Mouse (Mus musculus) kidney, embryonic 15.5 days (tissue): ENCODE data around the gene Ccl7. TPM values are rescaled to one million over a fixed set of nuclear protein-coding genes. Genes with fewer than 3 reads are reported as not detected.
A peak's percentile ranks its signal among the peaks of the same experiment; 100 is the strongest.

Source experiments
- ATAC-seq: fragments of 200-750 bp; cut with Nextera tagmentation; replicated peaks from 2 replicates; pipeline ENCODE4 v1.8.0; 2017; ENCODE audit warnings: moderate TSS enrichment; ENCODE audit not compliant: low FRiP score
- H3K27ac ChIP-seq: fragments of 300-500 bp; sonication (generic); 2 replicates; pipeline ENCODE4 v1.5.1; 2015; ENCODE audit warnings: mild to moderate bottlenecking, inconsistent platforms
- H3K27me3 ChIP-seq: fragments of 300-500 bp; sonication (generic); 2 replicates; pipeline ENCODE4 v1.6.1; 2015; ENCODE audit warnings: inconsistent platforms
- H3K36me3 ChIP-seq: fragments of 300-500 bp; sonication (generic); 2 replicates; pipeline ENCODE4 v1.6.1; 2015; ENCODE audit warnings: inconsistent platforms
- H3K4me1 ChIP-seq: fragments of 300-500 bp; sonication (generic); 2 replicates; pipeline ENCODE4 v1.6.1; 2015; ENCODE audit warnings: inconsistent platforms
- H3K4me2 ChIP-seq: fragments of 300-500 bp; sonication (generic); 2 replicates; pipeline ENCODE4 v1.6.1; 2015; ENCODE audit warnings: moderate library complexity, mild to moderate bottlenecking, inconsistent platforms
- H3K4me3 ChIP-seq: fragments of 300-500 bp; sonication (generic); replicated peaks from 2 replicates; pipeline ENCODE4 v1.5.1; 2015; ENCODE audit warnings: mild to moderate bottlenecking, inconsistent platforms
- H3K9ac ChIP-seq: fragments of 300-500 bp; sonication (generic); 2 replicates; pipeline ENCODE4 v1.6.1; 2015; ENCODE audit warnings: mild to moderate bottlenecking, inconsistent platforms
- H3K9me3 ChIP-seq: fragments of 300-500 bp; sonication (generic); replicated peaks from 2 replicates; pipeline ENCODE4 v1.6.1; 2016; ENCODE audit warnings: inconsistent platforms
- WGBS: fragments of 180-500 bp; shearing (Covaris S2); methylation state at CpG from one replicate; pipeline ENCODE4 v1.1.7; 2015; ENCODE audit warnings: mixed read lengths; 5-methylcytosine and 5-hydroxymethylcytosine counted together
- polyA plus RNA-seq: library from polyadenylated mRNA; unstranded; fragments of >200 nt; fragmentation: Nextera tagmentation; extraction: Ambion mirVana; gene quantifications from 2 replicates; pipeline ENCODE4 v1.2.1, GENCODE M21; 2015

Gene Ccl7
- polyA plus RNA-seq, result 0.93 TPM in 2 replicates

DNA sequence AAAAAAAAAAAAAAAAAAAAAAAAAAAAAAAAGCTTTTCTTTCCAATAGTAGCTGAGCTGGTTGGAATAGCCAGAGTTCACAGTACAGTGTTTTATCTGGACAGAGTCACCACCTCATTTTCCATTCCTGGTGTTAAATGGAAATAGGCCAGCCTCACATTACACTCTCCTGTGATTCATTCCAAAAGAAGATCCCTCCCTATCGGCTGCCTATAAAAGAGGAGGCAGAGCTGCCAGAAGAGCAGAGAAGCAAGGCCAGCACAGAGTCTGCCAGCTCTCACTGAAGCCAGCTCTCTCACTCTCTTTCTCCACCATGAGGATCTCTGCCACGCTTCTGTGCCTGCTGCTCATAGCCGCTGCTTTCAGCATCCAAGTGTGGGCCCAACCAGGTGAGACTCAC, at the start of gene Ccl7:
Ccl7 (plus strand) TSS at position 242 of the 400 bp plus-strand sequence.
- Histone ChIP-seq H3K27me3 (no peaks in the 10 kb centered on the region), H3K4me3 (no peak within 1 kb of the TSS), H3K9ac (no peak within 1 kb of the TSS), H3K36me3 (no peaks in the 10 kb centered on the region), H3K27ac (peak within 1 kb of the TSS; percentile 56), H3K9me3 (no peaks in the 10 kb centered on the region), H3K4me2 (no peak within 1 kb of the TSS), H3K4me1 (no peaks in the 10 kb centered on the region)
- ATAC-seq, result no peak
- WGBS, result 73% methylated on average over 3 of the region's 3 CpGs

DNA sequence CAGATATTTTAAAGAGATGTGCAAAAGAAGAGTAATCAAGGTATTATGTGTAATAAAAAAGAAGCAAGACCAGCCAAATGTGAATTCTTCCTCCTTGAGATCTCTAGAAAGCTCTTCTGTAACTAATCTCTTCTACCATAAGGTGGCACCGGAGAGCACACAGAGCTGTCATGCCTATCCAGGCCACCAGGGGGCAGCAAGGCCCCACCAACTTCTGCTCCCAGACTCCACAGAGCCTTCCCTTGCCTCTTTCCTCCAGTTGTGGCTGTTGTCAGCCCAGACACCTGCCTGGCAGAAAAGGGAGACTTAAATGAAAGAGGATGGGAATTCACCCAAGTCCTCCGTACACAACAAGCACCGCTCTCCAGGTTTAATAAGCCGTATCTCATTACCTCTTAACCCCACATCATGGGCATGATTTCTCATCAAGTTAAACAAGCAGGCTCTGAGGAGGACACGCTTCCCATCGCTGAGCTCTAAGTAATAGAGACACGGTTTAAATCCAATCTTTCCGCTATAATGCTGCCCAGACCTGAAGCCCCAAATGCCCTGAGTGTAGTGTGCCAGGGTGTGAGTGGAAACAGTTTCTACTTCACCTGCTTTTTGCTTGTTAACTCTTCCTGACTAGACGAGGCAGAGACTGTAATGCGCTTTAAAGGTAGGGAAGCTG, 49.2 kb upstream of the Ccl7 start:
- Histone ChIP-seq H3K27ac (no peak overlapping the region), H3K36me3 (no peaks in the 10 kb centered on the region), H3K4me1 (no peaks in the 10 kb centered on the region), H3K9me3 (no peaks in the 10 kb centered on the region), H3K4me2 (no peak overlapping the region), H3K9ac (no peak overlapping the region), H3K27me3 (no peaks in the 10 kb centered on the region), H3K4me3 (no peak overlapping the region)
- 68% methylated on average over 10 of the region's 10 CpGs for WGBS
- ATAC-seq, result no peak

GRCm38 (mm10) chr11:81997085-81997484, 48.4 kb upstream of the Ccl7 start:
- Histone ChIP-seq H3K4me2 (no peak overlapping the region), H3K9ac (no peak overlapping the region), H3K36me3 (no peaks in the 10 kb centered on the region), H3K27ac (no peak overlapping the region), H3K4me1 (no peaks in the 10 kb centered on the region), H3K4me3 (no peak overlapping the region), H3K27me3 (no peaks in the 10 kb centered on the region), H3K9me3 (no peaks in the 10 kb centered on the region)
- no peak for ATAC-seq
- whole genome bisulfite sequencing, result 86% methylated on average over 5 of the region's 5 CpGs

DNA sequence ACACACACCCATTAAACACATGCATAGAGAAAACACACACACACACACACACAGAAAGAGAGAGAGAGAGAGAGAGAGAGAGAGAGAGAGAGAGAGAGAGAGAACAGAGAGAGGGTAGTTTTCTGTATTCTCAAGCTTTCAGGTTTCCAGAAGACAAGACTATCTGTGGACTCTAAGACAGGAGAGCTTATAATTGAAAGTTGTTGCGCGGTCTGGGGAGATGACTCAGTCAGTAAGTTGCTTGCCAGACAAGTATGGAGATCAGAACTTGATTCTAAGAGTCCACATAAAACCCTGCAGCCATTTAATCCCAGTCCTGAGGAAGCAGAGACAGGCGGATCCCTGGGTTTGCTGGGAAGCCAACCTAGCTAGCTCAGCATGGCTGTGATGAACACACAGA, 46.9 kb upstream of the Ccl7 start:
- Histone ChIP-seq H3K9ac (no peak overlapping the region), H3K4me2 (no peak overlapping the region), H3K9me3 (no peaks in the 10 kb centered on the region), H3K27ac (no peak overlapping the region), H3K4me1 (no peaks in the 10 kb centered on the region), H3K27me3 (no peaks in the 10 kb centered on the region), H3K4me3 (no peak overlapping the region), H3K36me3 (no peaks in the 10 kb centered on the region)
- WGBS, result 86% methylated on average over 3 of the region's 3 CpGs
- no peak for ATAC-seq

DNA sequence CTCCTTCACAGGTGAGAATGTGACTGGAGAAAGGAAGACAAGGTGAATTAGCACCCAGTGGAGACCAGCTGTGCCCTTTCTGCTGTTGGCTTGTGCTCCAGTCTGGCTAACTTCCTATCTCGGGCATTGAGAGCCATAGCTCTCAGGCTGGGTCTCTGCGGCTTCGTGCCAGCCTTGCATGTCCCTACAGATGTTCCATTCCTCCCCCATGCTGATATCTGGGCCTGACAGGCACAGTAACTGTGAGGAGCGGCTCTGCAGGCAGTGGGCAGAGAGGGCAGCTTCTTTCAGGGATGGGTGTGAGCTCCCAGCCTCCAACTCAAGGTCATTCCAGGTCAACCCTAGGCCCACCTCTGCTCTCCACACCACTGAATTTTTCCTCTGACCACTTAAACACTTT, 46.0 kb upstream of the Ccl7 start:
- no peak for ATAC-seq
- Histone ChIP-seq H3K9me3 (no peaks in the 10 kb centered on the region), H3K27me3 (no peaks in the 10 kb centered on the region), H3K4me2 (no peak overlapping the region), H3K4me1 (no peaks in the 10 kb centered on the region), H3K36me3 (no peaks in the 10 kb centered on the region), H3K27ac (no peak overlapping the region), H3K9ac (no peak overlapping the region), H3K4me3 (no peak overlapping the region)
- WGBS, result 82% methylated on average over 4 of the region's 4 CpGs

DNA sequence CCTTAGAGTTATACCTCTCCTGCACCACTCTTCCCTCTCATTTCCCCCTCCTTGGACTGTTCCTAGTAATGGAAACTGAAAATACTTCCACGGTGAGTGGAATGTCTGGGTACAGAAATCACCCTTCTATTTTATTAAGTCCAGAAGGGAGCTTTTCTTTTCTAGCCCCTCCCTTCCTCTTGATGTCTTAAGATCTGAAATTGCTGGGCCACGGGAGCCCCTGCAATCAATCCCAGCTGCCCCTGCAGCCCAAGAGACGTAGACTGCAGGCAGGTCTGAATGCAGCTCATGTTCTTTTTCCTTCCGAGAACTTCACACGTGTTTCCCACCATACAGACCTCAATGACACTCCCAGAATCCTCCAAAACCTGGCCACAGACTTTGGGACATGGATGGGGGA, 44.9 kb upstream of the Ccl7 start:
- WGBS, result 44% methylated on average over 5 of the region's 5 CpGs
- no peaks in the 10 kb centered on the region for H3K4me1 ChIP-seq
- H3K4me3 ChIP-seq, result no peak overlapping the region
- ATAC-seq, result no peak
- H3K36me3 ChIP-seq, result no peaks in the 10 kb centered on the region
- H3K4me2 ChIP-seq, result no peak overlapping the region
- no peaks in the 10 kb centered on the region for H3K9me3 ChIP-seq
- H3K27me3 ChIP-seq, result no peaks in the 10 kb centered on the region
- no peak overlapping the region for H3K27ac ChIP-seq
- no peak overlapping the region for H3K9ac ChIP-seq

DNA sequence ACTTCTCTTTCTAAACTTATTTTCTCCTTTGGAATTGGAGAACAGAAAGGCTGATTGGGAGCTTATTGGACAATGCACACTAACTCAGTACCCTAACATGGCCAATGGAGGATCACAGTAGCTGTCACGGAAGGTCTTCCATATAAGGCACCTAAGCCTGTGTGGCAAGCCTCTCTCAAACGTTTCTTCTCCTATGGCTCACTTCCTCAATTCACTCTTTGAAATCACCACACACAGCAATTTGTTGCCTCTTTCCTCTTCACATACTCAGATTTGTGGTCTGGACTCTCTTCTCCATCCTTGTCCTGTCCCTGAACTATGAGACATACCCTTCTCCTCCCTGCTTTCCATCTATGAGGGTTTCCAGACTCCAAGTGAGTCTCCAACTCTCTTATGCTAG, 40.7 kb upstream of the Ccl7 start:
- WGBS, result 66% methylated on average over 2 of the region's 2 CpGs
- H3K9ac ChIP-seq, result no peak overlapping the region
- no peaks in the 10 kb centered on the region for H3K27me3 ChIP-seq
- no peaks in the 10 kb centered on the region for H3K36me3 ChIP-seq
- no peak overlapping the region for H3K4me3 ChIP-seq
- H3K9me3 ChIP-seq, result no peaks in the 10 kb centered on the region
- ATAC-seq, result no peak
- no peak overlapping the region for H3K27ac ChIP-seq
- no peaks in the 10 kb centered on the region for H3K4me1 ChIP-seq
- H3K4me2 ChIP-seq, result no peak overlapping the region

GRCm38 (mm10) chr11:82006796-82007423, 38.6 kb upstream of the Ccl7 start:
- Histone ChIP-seq H3K4me3 (no peak overlapping the region), H3K4me2 (0 out of 2 replicates have a peak overlapping the region, but pooled peaks have one; percentile 8), H3K4me1 (no peaks in the 10 kb centered on the region), H3K36me3 (no peaks in the 10 kb centered on the region), H3K27me3 (no peaks in the 10 kb centered on the region), H3K9me3 (no peaks in the 10 kb centered on the region), H3K9ac (no peak overlapping the region), H3K27ac (no peak overlapping the region)
- no peak for ATAC-seq
- WGBS, result 47% methylated on average over 12 of the region's 12 CpGs

DNA sequence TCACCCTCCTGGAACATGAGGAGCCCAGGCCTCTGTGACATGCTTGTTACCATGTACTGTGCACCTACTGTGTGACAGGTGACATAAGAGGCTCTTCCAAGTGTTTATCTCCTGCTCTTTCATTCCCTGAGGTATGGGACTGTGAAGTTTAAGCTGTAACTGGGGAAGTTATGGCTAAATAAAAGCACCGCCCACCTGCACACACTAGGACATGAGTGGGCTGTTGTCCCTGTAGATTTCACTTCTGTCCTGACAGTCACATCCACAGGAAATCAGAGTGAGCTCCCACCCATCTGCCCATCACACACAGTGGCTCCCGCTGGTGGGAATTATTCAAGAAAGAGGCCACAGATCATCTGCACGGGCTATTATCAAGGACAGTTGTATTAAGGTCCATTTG, 35.4 kb upstream of the Ccl7 start:
- no peak overlapping the region for H3K4me3 ChIP-seq
- 97% methylated on average over 3 of the region's 3 CpGs for WGBS
- H3K36me3 ChIP-seq, result no peaks in the 10 kb centered on the region

GRCm38 (mm10) chr11:82011411-82012193, 33.9 kb upstream of the Ccl7 start:
- Histone ChIP-seq H3K27me3 (no peaks in the 10 kb centered on the region), H3K9me3 (no peaks in the 10 kb centered on the region), H3K9ac (no peak overlapping the region), H3K36me3 (no peaks in the 10 kb centered on the region), H3K4me2 (no peak overlapping the region), H3K4me3 (no peak overlapping the region), H3K4me1 (no peaks in the 10 kb centered on the region), H3K27ac (no peak overlapping the region)
- no peak for ATAC-seq
- 60% methylated on average over 8 of the region's 8 CpGs for WGBS

More for the DNA sequence above, 35.4 kb upstream of the Ccl7 start:
- Histone ChIP-seq H3K27ac (no peak overlapping the region), H3K4me2 (no peak overlapping the region), H3K9ac (no peak overlapping the region), H3K4me1 (no peaks in the 10 kb centered on the region), H3K27me3 (no peaks in the 10 kb centered on the region), H3K9me3 (no peaks in the 10 kb centered on the region)
- no peak for ATAC-seq

- H3K4me3 ChIP-seq, result no peak overlapping the region
- no peak overlapping the region for H3K27ac ChIP-seq
- H3K9me3 ChIP-seq, result no peaks in the 10 kb centered on the region
- WGBS, result 12% methylated on average over 1 of the region's 1 CpGs
- H3K27me3 ChIP-seq, result no peaks in the 10 kb centered on the region
- H3K9ac ChIP-seq, result no peak overlapping the region
- no peak overlapping the region for H3K4me2 ChIP-seq
- no peak for ATAC-seq
- no peaks in the 10 kb centered on the region for H3K36me3 ChIP-seq
- no peaks in the 10 kb centered on the region for H3K4me1 ChIP-seq
Measured at GRCm38 (mm10) chr11:82013756-82014155, 31.8 kb upstream of the Ccl7 start.

DNA sequence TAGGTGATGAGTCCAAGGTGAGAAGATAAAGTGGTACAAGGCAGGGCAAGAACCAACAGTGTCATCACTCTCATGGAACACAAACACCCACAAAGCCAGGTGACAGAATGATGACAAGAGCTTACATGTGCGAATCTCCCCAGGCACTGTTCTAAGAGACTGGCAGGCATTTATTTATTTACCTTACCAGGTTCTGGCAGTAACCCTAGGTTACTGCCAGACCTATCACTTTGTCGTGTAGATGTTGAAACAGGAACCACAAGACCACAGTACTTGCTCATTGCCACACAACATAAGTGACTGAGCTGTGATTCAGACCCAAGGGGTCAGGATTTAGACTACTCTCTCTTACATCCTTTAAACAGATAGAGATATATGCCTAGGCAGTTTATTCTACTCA, 30.4 kb upstream of the Ccl7 start:
- H3K4me1 ChIP-seq, result no peaks in the 10 kb centered on the region
- WGBS, result 53% methylated on average over 2 of the region's 2 CpGs

More for the DNA sequence above, 30.4 kb upstream of the Ccl7 start:
- Histone ChIP-seq H3K27me3 (no peaks in the 10 kb centered on the region), H3K9me3 (no peaks in the 10 kb centered on the region), H3K4me2 (no peak overlapping the region), H3K4me3 (no peak overlapping the region), H3K36me3 (no peaks in the 10 kb centered on the region), H3K9ac (no peak overlapping the region), H3K27ac (no peak overlapping the region)
- ATAC-seq, result no peak
